Mouse (Mus musculus) liver, embryonic 14.5 days (tissue): ENCODE measurements at regions not wholly inside any gene's neighbourhood (a gene's known extent, or its start where the extent isn't known, plus 50 kb on each side); places are given as distances from the start of the nearest gene placed in this dataset.

Experiments used
- CTCF ChIP-seq: IDR thresholded peaks from 2 replicates; pipeline ENCODE4 v1.5.1; 2016; ENCODE audit warnings: antibody characterized with exemption, low read depth, control low read depth
- EP300 ChIP-seq: IDR thresholded peaks from 2 replicates; pipeline ENCODE4 v1.6.1; 2016; ENCODE audit warnings: antibody characterized with exemption, low read depth

- no peak for TF ChIP-seq CTCF
- TF ChIP-seq EP300: no peak
Measured at GRCm38 (mm10) chr11:39446374-39446773, 1248.6 kb downstream of the Mat2b start.
